Mouse (Mus musculus) yolk sac, embryonic 10.5 days (tissue): ENCODE results near the gene Mrpl1.

Source experiments
- DNase-seq: peaks from one replicate; pipeline ENCODE4 v3.0.0-alpha.2; 2017; ENCODE audit warnings: low spot score

Mrpl1 gene

DNA sequence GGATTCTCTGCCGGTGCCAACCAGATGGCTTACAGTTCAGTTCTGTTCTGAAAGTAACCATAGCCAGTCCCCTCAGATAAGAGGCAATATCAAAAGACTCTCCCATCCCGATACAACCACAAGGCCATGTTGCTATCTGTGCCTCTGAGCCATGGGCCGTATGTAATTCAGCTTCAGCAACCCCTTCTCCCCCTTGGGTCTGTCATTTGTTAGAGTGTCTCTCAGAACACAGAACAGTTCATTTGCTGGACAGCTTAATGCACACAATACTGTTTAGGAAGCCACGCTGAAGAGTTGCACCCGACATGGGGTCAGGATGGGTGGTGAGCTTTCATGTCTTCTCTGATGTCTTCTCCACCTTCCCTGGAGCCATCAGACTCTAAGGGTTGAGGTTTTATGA is 100.3 kb downstream of the Mrpl1 start:
- DNase-seq, result no peak

DNA sequence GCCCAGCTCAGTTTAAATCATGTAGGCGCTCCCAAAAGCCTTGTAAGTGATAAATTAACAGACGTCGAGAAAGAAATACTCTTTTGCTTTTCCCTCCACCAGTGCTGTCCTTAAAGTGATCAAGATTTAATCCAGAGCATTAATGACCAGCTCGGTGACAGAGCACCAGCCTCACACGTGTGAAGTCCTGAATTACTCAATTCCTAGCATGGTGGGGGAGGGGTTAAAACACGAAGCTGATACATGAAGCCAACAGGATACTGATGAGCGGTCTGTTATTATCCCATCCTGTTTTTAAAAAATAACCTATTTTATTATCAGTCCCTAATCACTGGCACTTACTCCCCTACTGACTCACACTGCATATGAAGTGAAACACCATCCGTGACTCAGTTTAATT is 102.4 kb downstream of the Mrpl1 start:
- no peak for DNase-seq
